Mouse (Mus musculus): Measurements from ENCODE around the gene Txn2.

GRCm38 (mm10) chr15:77954362-77954761 lies 25.6 kb upstream of the Txn2 start:
- no peak for TF ChIP-seq POLR2A (IDR thresholded peaks at IDR 0.05; ENCODE audit: insufficient read depth, low read depth, low read length)
- no peak for TF ChIP-seq CTCF (IDR thresholded peaks at IDR 0.05)

Data from heart, adult 2 months (tissue).